ENCODE assay signal across 13 mouse cellular contexts in the genomic region with DNA sequence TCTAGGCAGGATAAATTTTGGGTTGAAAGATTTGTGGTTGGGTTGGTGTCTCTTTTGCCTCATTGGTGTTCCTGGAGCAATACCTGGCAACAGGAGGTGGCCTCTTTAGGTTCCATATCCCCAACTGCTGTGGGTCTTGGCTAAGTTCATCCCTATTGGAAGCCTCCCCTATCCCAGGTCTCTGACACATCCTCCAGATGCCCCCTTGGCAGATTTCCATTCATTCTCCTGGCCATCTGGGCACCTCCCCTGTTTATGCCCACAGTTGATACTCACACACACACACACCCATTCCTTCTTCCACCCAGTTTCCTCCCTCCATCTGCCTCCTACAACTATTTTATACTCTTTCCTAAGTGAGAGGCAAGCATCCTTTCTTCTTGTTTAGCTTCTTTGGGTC.
"Had no signal": no experiment of that assay in that cellular context is flagged by ENCODE, and none has a peak within 500 bp of the region (broad histone marks: within the 10 kb centered on the region; RNA-seq: fewer than 3 reads in every experiment).

No protein-coding gene starts in this region.

- DNase-seq: cerebellum, adult 2 months; cerebellum, adult 8-10 months; cerebellum, adult 9-10 months; embryo, embryonic 11 days; forebrain, postnatal 0 days; gastrocnemius, adult 2 months; gastrocnemius, postnatal 10 days; gastrocnemius, postnatal 14 days; gastrocnemius, postnatal 25 days; gastrocnemius, postnatal 36 days; heart, adult 11 months; heart, adult 18-20 months; heart, adult 2 months had no signal
